Mouse (Mus musculus) ovary, adult 2 months (tissue): ENCODE measurements around the gene Cd52. TPM values are rescaled to one million over a fixed set of nuclear protein-coding genes. Genes with fewer than 3 reads are reported as not detected.

Source experiments
- polyA plus RNA-seq: library from polyadenylated mRNA; depleted of rRNA; stranded (reverse); fragments of >200 nt; gene quantifications from 2 replicates; pipeline ENCODE4 v1.2.3, GENCODE M21; 2012; rRNA removed

Gene Cd52
- 11.7 and 21.3 TPM in 2 replicates for polyA plus RNA-seq

DNA sequence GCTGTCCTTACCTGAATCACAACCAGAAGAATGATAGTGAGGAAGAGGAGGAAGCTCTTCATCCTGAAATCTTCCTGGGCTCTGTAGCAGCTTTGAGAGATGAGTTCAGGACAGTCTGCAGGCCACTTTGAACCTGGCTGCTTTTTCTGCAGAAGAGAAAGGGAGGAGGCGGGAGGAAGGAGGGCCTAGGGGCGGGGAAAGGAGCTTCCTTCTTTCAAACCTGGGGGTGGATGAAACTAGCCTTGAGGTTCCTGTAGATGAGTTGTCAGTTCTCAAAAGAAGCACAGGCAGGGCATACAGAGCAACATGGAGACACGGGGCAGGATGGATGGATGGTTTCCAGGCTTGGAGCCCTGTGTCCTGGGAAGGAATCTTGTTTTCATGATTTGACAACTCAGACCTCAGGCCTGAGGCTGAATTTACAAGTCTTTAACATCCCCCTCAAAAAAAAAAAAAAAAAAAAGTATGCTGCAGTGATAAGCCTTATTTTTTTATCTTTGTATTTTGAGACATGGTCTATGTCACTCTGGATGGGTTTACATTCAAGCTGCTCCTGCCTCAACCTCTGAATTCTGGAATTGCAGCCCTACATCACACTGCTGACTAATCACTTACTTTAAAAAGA, at the start of gene Cd52:
Gene Cd52 (minus strand): TSS at position 160 of the 625 bp plus-strand sequence.

DNA sequence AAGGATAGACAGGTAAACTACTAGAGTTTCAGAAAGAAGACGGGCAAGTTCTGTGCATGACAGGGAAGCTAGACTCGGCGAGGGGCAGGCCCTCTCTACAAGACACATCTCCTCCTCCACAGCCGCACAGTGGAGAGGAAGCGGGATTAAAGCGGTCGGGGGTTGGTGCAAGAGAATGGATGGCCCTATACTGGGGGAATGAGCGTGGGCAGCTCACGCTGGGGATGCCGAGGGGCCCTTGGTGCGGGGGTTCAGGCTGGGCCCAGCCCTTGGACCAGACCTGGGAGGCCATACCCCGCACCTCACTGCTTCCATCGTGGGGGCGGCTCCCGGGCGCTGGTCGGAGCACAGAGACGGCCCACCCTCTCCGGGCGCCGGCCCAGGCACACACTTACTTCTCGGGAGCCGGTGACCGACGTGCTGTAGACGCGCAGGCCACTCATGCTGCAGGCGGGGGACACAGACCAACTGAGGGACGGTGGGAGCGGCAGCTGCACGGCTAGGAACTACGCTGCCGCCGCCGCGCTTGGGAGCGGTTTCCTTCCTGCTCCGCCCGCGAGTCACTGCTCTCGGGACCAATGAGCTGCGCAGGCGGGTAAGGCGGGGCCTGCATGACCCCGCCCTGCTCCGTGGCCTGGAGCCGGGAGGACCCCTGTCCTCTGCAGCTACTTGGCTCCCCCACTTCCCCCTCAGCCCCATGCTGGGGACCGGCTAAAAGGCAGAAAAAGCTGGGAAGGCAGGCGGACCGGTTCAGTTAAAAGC, 33.5 kb upstream of the Cd52 start, which contains the start of gene Sh3bgrl3:
Gene Sh3bgrl3 (minus strand): TSS at position 569 of the 762 bp plus-strand sequence.

DNA sequence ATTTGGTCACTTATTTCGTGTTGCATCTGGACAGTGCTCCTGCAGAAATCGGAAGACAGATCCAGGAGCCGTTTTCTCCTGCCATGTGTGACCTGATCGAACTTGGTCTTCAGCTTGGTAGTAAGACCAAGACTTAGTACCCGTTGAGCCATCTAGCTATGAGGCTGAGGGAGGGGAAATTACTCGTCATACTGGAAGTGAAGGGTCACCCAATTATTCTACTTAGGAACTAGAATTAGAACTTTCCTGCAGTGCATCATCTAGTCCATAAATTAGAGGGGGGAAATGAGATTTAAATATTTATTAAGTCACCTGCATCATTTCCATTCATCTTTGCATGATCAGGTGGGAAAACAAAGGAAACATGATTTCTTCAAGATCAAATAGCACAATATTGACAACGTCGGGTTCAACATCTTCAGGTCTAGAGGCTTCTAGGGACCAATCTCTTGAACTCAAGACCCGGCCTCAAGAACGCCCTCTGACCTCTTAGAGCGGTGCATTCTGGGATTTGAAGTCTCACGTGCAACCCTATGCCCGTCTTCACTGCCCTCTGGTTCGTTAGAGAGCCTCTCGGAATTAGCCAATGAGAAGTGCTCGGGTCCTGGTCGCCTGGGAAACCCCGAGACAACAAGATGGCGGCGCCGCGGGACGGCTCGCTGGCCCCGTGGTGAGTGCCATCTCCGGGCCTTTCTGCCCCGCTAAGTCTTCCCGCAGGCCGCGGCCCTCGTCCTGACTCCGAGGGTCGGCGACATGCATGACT, 7.3 kb upstream of the Cd52 start, which contains the start of gene Ubxn11:
Gene Ubxn11 (plus strand): TSS at position 592 of the 763 bp plus-strand sequence.

DNA sequence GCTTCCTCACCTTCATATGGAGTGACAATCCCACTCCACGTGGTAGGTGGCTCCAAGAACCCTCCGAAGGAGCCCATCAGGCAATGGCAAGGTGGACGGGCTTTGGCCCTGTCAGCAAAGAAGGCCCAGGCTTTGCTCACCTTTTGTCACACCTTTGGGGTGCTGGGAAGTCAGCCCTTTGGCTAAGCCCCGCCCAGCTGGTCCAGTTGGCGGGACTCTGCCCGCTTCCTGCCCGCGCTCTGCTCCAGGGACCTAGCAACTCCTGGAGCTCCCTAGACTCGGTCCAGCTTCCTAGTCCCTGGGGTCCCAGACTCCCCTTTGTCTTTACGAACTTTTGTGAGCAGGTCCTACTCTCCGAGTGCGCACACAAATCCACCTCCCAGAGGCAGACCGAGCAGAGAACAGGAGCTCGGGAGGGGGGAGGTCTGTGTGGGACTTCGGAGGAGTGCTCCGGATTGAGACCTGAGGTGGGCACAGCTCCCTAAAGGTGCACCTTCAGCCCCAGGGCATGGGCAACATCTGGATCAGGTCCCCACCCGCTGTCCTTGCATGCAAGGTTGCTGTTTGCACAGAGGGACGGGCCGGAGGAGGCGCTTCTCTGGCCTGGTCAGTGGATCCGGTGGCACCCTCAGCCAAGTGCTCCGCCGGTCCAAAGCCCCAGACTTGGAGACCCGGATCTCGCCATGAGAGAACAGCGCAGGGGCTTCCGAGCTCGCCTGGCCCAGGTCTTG, 34.6 kb downstream of the Cd52 start, which contains the start of gene Crybg2:
Gene Crybg2 (plus strand): TSS at position 681 of the 731 bp plus-strand sequence.

DNA sequence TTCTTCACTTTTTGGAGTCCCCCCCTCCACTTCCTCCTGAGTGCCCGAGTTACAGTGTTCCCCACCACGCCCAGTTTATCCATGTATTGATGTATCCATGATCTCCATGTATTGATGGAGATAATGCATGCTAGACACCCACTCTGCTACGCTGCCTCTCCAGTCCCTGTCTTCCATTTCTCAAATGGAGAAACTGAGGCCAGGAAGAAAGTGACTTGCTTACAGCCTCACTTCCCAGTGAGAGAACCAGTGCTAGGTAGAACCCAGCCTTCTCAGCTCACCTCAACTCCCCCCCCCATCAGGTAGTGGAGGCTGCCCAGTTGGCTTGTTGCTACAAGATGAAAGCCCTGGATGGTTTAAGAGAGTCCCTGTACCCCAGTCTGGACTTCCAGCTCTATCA, 41.3 kb downstream of the Cd52 start, which contains the start of gene Zfp683:
Gene Zfp683 (plus strand): TSS at position 301 of the 400 bp plus-strand sequence.

Other genes with a start within 250 kb of the Cd52 start
- gene Rps6ka1, start 207.3 kb downstream of the Cd52 start, polyA plus RNA-seq: 36.9 and 39.5 TPM in 2 replicates
- 21.4 and 22.1 TPM in 2 replicates for gene Hmgn2, start 126.4 kb downstream of the Cd52 start, polyA plus RNA-seq
- gene Dhdds, start 94.2 kb downstream of the Cd52 start, polyA plus RNA-seq: 28.6 and 40.7 TPM in 2 replicates
- 0.20 and 0.34 TPM in 2 replicates for gene Lin28a, start 76.2 kb downstream of the Cd52 start, polyA plus RNA-seq
- gene Zfp683, start 41.2 kb downstream of the Cd52 start, polyA plus RNA-seq: 0.34 and 0.41 TPM in 2 replicates
- gene Crybg2, start 34.3 kb downstream of the Cd52 start, polyA plus RNA-seq: 3.2 and 3.6 TPM in 2 replicates
- 37.7 and 40.6 TPM in 2 replicates for gene Ubxn11, start 7.5 kb upstream of the Cd52 start, polyA plus RNA-seq
- gene Sh3bgrl3, start 33.7 kb upstream of the Cd52 start, polyA plus RNA-seq: 482 and 666 TPM in 2 replicates
- 34.2 and 37.7 TPM in 2 replicates for gene Cep85, start 92.0 kb upstream of the Cd52 start, polyA plus RNA-seq
- gene Gm7534, start 107.9 kb upstream of the Cd52 start, polyA plus RNA-seq: not detected in 2 replicates
- 0.25 TPM in 1 of 2 replicates, not detected in the other for gene Catsper4, start 132.3 kb upstream of the Cd52 start, polyA plus RNA-seq
- gene Cnksr1, start 143.3 kb upstream of the Cd52 start, polyA plus RNA-seq: 5.2 and 6.8 TPM in 2 replicates
- gene E130218I03Rik, start 148.6 kb upstream of the Cd52 start, polyA plus RNA-seq: 0.16 and 0.17 TPM in 2 replicates
- gene Zfp593, start 150.5 kb upstream of the Cd52 start, polyA plus RNA-seq: 13.4 and 15.5 TPM in 2 replicates
- gene Gm30191, start 151.9 kb upstream of the Cd52 start, polyA plus RNA-seq: 0.44 TPM in 1 of 2 replicates, not detected in the other
- 56.5 and 60.9 TPM in 2 replicates for gene Grrp1, start 159.0 kb upstream of the Cd52 start, polyA plus RNA-seq
- gene Pdik1l, start 192.8 kb upstream of the Cd52 start, polyA plus RNA-seq: 2.3 and 3.9 TPM in 2 replicates
- 0.36 and 1.1 TPM in 2 replicates for gene Trim63, start 220.0 kb upstream of the Cd52 start, polyA plus RNA-seq
- 10.6 and 10.8 TPM in 2 replicates for gene Slc30a2, start 248.1 kb upstream of the Cd52 start, polyA plus RNA-seq